Mouse (Mus musculus) liver, adult 2 months (tissue): ENCODE measurements around the gene Zbp1.

Experiments
- CTCF ChIP-seq: fragments of 200-500 bp; IDR thresholded peaks from 2 replicates; pipeline ENCODE4 v1.5.1; 2011; ENCODE audit warnings: low read depth, low read length, control low read depth
- POLR2A ChIP-seq: fragments of 200-500 bp; IDR thresholded peaks from 2 replicates; pipeline ENCODE4 v1.6.1; 2011; ENCODE audit warnings: low read length, control low read depth; ENCODE audit not compliant: insufficient read depth; ENCODE audit errors: extremely low read depth

- TF ChIP-seq POLR2A: no peak
- TF ChIP-seq CTCF: no peak
These were observed 24.9 kb upstream of the Zbp1 start for GRCm38 (mm10) chr2:173243616-173244015.
